8 mouse cellular contexts compared by ENCODE assay signal in the genomic region with DNA sequence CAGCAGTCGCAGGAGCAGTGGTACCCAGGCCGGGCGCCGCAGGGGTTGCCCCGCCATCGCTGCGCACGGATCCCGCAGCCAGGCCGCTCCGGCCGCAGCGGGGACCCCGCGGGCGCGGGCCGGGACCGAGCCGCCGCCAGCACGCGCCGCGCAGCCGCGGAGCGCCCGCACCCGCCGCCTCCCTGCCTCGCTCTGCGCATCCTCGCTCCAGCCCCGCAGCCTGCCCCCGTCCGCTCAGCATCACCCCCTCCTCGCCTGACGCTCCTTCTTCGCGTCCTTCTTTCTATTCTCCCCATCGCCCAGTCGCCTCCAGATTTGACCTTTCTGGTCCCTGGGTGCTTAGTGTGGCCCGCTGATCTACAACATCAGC. TPM values are rescaled to one million over a fixed set of nuclear protein-coding genes. Genes with fewer than 3 reads are reported as not detected.
DNase-seq lines count a peak whose midpoint lies in the region; ATAC-seq lines count a peak whose summit lies in the region.

Frrs1l (minus strand) TSS at position 177 of the 370 bp plus-strand sequence.

- no peaks in the 10 kb centered on the region for H3K4me1 ChIP-seq in kidney, embryonic 14.5 days (ENCODE audit: control insufficient read depth, insufficient read depth, low read length)
- H3K4me1 ChIP-seq in forebrain, embryonic 13.5 days, result 0 out of 2 replicates have a peak, but pooled peaks cover 4% of the 10 kb centered on the region
- peaks cover 7% of the 10 kb centered on the region for H3K4me1 ChIP-seq in midbrain, embryonic 14.5 days (ENCODE audit: control insufficient read depth, insufficient read depth, low read length)

- H3K4me3 ChIP-seq in kidney, embryonic 14.5 days (ENCODE audit: low read length), result peak within 1 kb of the TSS; percentile 65
- peak within 1 kb of the TSS; percentile 68 for H3K4me3 ChIP-seq in forebrain, embryonic 13.5 days
- peak within 1 kb of the TSS; percentile 73 for H3K4me3 ChIP-seq in midbrain, embryonic 14.5 days (replicated peaks; ENCODE audit: low read depth, low read length)

- H3K4me2 ChIP-seq in kidney, embryonic 14.5 days (replicated peaks; ENCODE audit: low read depth, low read length), result peak within 1 kb of the TSS; percentile 100
- H3K4me2 ChIP-seq in forebrain, embryonic 13.5 days, result peak within 1 kb of the TSS; percentile 92
- peak within 1 kb of the TSS; percentile 75 for H3K4me2 ChIP-seq in midbrain, embryonic 14.5 days (ENCODE audit: low read length)

- H3K27me3 ChIP-seq in kidney, embryonic 14.5 days (ENCODE audit: control insufficient read depth, insufficient read depth, low read length), result peaks cover 28% of the 10 kb centered on the region
- H3K27me3 ChIP-seq in forebrain, embryonic 13.5 days, result peaks cover 17% of the 10 kb centered on the region
- H3K27me3 ChIP-seq in midbrain, embryonic 14.5 days (ENCODE audit: control insufficient read depth, insufficient read depth, low read length), result peaks cover 5% of the 10 kb centered on the region; the same call in 1 of the 2 replicates

- WGBS in kidney, embryonic 14.5 days, result under 1% methylated on average over 40 of the region's 44 CpGs
- 0% methylated on average over 11 of the region's 44 CpGs for WGBS in forebrain, embryonic 13.5 days
- under 1% methylated on average over 43 of the region's 44 CpGs for WGBS in midbrain, embryonic 14.5 days

- no peak for DNase-seq in kidney, adult 9 months
- DNase-seq in brain, adult 2 months (ENCODE audit: low read depth, low spot score), result peak; percentile 86
- DNase-seq in layer of hippocampus, postnatal 25 days (ENCODE audit: extremely low spot score in 1 of 2, low spot score in 1 of 2), result peak; percentile 61 to 74
- DNase-seq in midbrain, embryonic 14.5 days, result peak; percentile 83
- no peak for DNase-seq in gastrocnemius, postnatal 36 days
- no peak for DNase-seq in gastrocnemius, adult 8-10 months (ENCODE audit: low spot score in 2 of 2)

- ATAC-seq in kidney, embryonic 14.5 days (ENCODE audit: low FRiP score, low TSS enrichment), result 0 out of 2 replicates have a peak, but pooled peaks have one; percentile 55
- peak; percentile 93 for ATAC-seq in forebrain, embryonic 13.5 days
- peak; percentile 90 for ATAC-seq in midbrain, embryonic 14.5 days (ENCODE audit: low FRiP score, low TSS enrichment)

- intact Hi-C loops in gastrocnemius, postnatal 36 days (cut with DNase I), result no loop called here

- H3K9ac ChIP-seq in kidney, embryonic 14.5 days (ENCODE audit: low read depth, low read length), result peak within 1 kb of the TSS; percentile 60
- peak within 1 kb of the TSS; percentile 80 for H3K9ac ChIP-seq in forebrain, embryonic 13.5 days
- peak within 1 kb of the TSS; percentile 83 for H3K9ac ChIP-seq in midbrain, embryonic 14.5 days (replicated peaks; ENCODE audit: low read length)

- no peaks in the 10 kb centered on the region for H3K36me3 ChIP-seq in kidney, embryonic 14.5 days (ENCODE audit: control insufficient read depth, insufficient read depth, low read length)
- no peaks in the 10 kb centered on the region for H3K36me3 ChIP-seq in forebrain, embryonic 13.5 days (ENCODE audit: poor library complexity, severe bottlenecking)
- H3K36me3 ChIP-seq in midbrain, embryonic 14.5 days (ENCODE audit: control insufficient read depth, insufficient read depth, low read length), result no peaks in the 10 kb centered on the region

- no peak within 1 kb of the TSS for H3K27ac ChIP-seq in kidney, embryonic 14.5 days (ENCODE audit: low read depth, low read length)
- H3K27ac ChIP-seq in forebrain, embryonic 13.5 days, result peak within 1 kb of the TSS; percentile 81
- H3K27ac ChIP-seq in midbrain, embryonic 14.5 days (replicated peaks; ENCODE audit: low read depth, low read length), result peak within 1 kb of the TSS; percentile 82

- no peaks in the 10 kb centered on the region for H3K9me3 ChIP-seq in kidney, embryonic 14.5 days (ENCODE audit: control insufficient read depth, low read length)
- H3K9me3 ChIP-seq in forebrain, embryonic 13.5 days (replicated peaks), result 0 out of 2 replicates have a peak, but pooled peaks cover 4% of the 10 kb centered on the region
- no peaks in the 10 kb centered on the region for H3K9me3 ChIP-seq in midbrain, embryonic 14.5 days (ENCODE audit: control insufficient read depth, low read length)

RNA-seq across cellular contexts. Expression of gene Frrs1l, which starts in this region (rescaled TPM):
- polyA plus RNA-seq in kidney, embryonic 14.5 days (2014; fragmentation: Nextera tagmentation; extraction: Ambion mirVana), result 0.16 and 0.58 TPM in 2 replicates
- 10.9 and 11.6 TPM in 2 replicates for polyA plus RNA-seq in forebrain, embryonic 13.5 days (2015; fragmentation: Nextera tagmentation; extraction: Ambion mirVana)
- 100 to 1,000 TPM; 202 to 207 TPM for total RNA-seq in layer of hippocampus, postnatal 25 days (2021)
- polyA plus RNA-seq in midbrain, embryonic 14.5 days (2014; fragmentation: Nextera tagmentation; extraction: Ambion mirVana), result 21.3 and 24.3 TPM in 2 replicates
- total RNA-seq in gastrocnemius, postnatal 36 days (2021), result not detected
- total RNA-seq in gastrocnemius, adult 8-10 months (2022), result under 1 TPM in 2 of 4 experiments, not detected in 2; 0.05 to 0.09 TPM

Comparison
In these comparisons a context has a peak if more than half of its experiments do, and no peak if none do; other contexts are left out.
1. RNA of gene Frrs1l (total RNA-seq): 202 to 207 TPM in layer of hippocampus, postnatal 25 days; 0.05 to 0.09 TPM in gastrocnemius, adult 8-10 months and not detected in gastrocnemius, postnatal 36 days; every median in the first group is over 100 times any median in the second.
2. Peak in ATAC-seq, H3K4me3 ChIP-seq, H3K9ac ChIP-seq and H3K4me2 ChIP-seq in kidney, embryonic 14.5 days; RNA of the gene not detected or under 1 TPM.
3. DNase-seq: peak in brain, adult 2 months (single experiment), layer of hippocampus, postnatal 25 days (2 of 2) and midbrain, embryonic 14.5 days (single experiment); none in kidney, adult 9 months (single experiment), gastrocnemius, postnatal 36 days (0 of 2) and gastrocnemius, adult 8-10 months (0 of 2).
4. Peak in every context shown above with its lines, with median percentiles within 50 percentile points of each other: ATAC-seq, H3K4me2 ChIP-seq, H3K4me3 ChIP-seq and H3K9ac ChIP-seq.